Mouse (Mus musculus): Measurements from ENCODE around the gene Fnip2.
"Not testable (repeated sequence)": the region's sequence is repeated elsewhere in the genome, so short reads cannot be mapped to it uniquely, and the experiment has no call there.

Gene Fnip2

DNA sequence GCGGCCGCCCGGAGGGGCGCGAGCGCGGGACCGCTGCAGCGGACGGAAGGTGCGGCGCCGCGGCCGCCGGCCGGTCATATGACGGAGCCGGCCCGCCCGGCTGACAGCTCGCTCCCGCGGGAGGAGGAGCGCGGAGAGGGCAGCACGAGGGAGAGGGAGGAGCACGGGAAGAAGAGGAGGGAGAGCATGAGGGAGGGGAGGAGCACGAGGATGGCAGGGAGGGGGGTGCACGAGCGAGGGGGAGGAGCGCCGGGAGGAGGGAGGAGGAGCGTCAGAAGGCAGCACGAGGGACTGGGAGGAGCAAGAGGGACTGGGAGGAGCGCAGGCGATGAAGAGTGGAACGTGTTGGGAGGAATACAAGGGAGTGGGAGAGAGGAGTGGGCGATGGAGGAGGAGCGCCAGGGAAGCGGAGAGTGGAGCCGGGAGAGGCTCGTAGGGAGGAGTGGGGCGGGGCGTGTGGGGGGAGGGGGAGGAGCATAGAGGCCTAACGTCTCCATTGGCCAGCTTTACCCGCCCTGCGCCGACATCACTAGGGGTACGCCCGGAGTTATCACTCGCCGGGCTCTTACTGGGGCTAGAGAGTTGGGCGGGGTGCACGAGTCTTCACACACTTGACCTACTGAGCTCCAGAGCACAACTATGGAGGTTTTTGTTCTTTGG lies at the start of gene Fnip2:
Gene Fnip2 (minus strand): TSS at position 94 of the 660 bp plus-strand sequence.
- DNase-seq = peak; percentile 89 to 94

DNA sequence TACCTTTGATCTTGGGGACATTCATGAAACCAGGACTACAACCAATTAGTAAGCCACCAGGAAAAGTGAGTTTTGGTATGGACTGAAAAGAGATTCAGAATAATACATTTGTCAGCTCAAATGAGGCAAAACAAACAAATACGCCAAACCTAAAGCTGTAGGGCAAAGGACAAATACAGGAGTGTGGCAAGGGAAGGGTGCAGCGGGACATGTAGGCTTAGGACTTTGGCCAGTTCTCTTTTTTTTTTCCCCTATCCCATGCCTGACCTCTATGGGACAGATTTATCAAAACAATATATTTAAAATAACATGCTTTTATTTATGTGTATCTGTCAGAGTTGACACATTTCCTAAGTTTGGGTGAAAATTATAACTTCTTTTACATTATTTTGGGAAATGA lies 42.3 kb upstream of the Fnip2 start:
- DNase-seq = no peak

DNA sequence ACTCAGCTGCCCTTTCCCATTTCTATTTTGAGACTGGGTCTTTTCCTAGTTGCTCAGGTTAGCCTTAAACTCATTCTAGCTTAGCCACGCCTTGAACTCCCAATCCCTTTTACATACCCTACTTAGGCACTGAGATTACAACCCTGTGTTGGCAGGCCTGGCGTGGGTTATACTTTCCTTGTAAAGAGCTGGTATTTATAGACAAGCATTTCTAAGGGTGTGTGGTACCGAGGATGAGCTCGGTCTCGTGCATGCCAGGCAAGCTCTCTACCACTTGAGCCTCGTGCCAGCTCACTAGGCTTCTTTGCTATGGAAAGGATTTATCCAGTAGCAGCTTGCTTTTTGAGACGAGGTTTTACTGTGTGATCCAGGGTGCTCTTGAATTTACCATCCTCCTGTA lies 27.9 kb upstream of the Fnip2 start:
- DNase-seq = no peak

DNA sequence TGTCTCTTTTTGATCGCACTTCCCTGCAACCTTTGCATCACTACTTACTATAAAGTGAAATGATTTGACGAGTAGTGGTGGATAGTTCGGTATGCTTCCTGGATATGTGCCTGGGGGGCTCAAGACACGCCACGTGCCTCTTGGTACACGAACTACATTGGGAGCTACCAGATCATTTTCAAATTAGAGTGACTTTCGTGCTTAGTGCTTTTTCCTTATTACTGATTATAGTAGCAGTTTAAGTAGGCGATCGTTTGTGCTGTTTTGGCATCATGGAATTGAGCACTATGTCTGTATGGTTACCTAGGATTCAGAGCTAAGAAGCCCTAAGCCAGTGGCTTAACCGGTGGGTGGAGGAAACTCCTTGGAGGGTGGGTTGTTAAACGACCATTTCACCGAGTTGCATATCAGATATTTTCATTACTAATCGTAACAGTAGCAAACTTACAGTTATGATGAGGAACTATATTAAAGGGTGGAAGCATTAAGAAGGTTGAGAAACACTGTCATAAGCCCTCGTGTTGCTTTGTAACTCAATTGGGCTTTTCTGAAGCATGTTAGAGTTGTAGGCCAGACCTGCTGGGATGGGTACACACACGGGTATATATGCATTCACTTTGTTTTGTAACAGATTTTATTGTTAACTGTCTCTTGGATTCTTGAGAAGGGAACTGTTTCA lies 24.3 kb upstream of the Fnip2 start:
- no peak for DNase-seq

DNA sequence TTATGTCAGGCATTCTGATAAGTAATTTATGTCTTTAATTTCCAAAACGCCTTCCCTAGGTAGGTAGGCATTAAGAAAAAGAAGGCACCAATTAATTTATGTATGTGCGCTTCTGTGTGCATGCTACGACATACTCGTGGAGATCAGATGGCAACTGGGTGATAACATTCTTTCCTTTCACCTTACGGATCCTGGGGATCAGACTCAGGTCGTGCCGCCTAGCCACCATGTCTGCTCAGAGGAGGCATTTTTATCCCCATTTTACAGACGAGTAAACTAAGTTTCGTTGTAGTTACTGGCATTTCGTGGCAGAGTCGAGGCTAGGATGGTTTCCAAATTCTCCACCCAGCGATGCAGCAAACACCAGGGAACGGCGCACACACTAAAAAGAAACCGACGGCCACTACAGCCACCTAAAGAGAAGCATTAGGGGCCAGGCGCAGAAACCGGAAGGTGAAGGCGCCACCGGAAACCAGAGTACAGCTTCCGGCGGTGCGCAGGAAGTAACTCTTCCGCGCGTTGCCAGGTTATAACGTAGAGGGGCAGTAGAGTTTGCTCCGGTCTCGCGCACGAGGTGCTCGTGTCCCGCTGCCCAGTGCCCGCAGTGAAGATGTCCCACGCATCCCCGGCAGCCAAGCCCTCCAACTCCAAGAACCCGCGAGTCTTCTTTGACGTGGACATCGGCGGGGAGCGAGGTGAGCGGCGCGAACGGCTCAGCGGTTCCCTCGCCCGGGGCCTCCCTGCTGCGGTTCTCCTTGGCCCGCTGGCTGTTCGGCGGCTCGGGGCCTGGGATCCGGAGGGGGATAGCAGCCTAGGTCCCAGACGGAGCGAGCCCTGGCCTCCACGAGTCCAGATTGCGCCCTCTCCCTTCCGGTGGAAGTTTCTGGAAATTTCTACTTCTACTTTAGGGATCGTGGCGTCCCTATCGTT lies 23.5 kb upstream of the Fnip2 start, which contains the start of gene Ppid:
Gene Ppid (plus strand): TSS at position 480 of the 930 bp plus-strand sequence.
- DNase-seq = peak; percentile 70 to 76

DNA sequence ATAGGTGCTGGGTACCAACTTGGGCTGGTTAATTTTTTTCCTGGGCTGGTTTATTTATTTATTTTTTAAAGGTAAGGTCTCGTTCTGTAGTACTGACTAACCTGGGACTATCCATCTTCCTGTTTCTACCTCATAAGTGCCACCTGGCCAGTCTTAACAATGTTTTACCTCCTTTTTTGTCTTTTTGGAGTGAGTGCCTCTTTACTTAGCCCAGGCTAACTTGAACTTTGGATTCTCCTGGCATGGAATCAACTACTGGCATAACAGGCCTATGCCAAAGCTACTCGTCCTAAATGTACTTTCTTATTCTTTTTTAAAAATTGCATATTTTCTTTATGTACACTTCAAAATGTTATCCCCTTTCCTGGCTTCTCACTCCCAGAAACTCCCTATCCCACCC lies 22.1 kb upstream of the Fnip2 start:
- peak; percentile 37 to 71 for DNase-seq

DNA sequence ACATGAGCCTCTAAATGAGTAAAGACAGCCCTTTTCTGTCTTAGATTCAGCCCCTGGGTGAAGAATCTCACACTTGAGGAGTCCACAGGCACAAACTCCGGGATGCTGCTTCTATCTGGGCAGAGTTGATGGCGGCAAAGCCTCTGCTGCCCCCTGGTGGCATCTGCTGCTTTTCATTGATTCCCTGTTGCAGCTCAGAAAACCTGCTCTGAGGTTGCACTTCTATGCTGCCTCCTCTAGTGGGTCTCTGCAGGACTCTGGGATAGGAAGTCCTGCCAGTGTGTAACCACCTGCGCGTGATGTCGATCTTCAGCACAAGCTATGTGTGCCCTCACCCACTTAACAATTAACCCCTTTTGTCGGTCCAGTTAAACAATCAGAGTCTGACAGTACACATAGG lies 19.2 kb upstream of the Fnip2 start:
- DNase-seq = peak; percentile 89 to 96

DNA sequence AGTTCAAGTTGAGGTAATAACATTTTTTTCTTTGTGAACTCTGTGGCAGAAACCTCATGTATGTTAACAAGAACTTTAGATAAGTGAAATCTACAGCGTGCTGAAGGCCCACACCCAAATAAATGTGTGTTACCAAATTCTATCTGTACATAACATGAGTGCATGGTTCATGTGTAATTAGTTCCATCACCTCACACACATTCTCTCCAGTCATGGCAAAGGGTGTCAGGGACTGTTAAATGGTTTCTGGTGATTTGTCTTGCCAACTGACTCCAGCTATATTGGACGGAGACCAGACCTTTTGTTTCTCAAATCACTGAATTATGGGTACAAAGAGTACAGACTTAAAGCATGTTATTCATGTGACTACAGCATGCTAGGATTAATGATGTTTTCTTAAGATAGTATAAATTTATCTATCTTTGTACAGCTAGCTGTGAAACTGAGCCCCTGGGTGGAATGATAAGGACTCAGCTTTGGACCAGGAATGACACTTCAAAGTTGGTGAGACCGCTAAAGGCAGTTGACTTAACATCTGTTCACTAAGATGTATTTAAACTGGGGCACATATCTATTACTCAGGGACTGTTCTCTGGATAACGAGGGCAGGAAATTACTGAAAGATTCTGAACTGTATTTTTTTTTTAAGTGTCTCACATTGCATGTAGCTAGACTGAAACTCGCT lies 12.4 kb upstream of the Fnip2 start:
- DNase-seq = no peak

DNA sequence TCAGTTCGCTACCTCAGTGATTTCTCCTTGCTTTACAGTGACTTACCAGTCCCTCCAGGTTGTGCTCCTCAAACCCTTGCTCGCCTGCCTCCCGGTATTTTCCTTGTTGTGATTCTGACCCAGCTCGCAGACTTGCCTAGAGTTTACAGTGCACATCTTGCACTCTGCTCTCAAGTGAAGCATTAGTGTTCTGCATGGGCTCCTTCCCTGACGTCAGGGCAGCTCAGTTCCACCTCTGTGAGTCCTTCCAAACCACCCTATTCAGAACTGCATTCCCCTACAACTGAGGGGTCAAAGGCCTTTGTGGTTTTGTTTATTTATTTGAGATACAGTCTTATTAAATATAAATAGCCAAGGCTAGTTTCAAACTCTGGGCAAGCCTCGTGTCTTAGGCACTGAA lies 10.6 kb upstream of the Fnip2 start:
- DNase-seq = peak in 1 of 2 experiments; percentile 43

DNA sequence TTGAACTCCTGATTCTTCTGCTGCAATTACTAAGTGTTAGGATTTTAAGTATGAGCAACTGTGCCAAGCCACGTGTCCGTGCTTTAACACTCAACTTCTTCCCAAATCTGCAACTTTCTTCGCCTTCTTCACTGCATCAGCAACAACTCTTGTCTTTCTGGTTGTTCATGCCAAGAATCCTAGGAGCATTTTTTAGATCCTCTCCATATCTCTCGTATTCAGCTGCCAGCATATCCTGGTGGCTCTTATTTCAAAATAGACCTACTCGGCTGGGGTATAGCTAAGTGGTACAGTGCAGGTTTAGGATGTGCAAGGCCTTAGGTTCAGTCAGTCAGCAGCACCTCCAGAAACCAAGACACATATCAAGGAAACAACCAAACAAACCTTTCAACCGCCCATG lies 10.0 kb upstream of the Fnip2 start:
- no peak for DNase-seq

DNA sequence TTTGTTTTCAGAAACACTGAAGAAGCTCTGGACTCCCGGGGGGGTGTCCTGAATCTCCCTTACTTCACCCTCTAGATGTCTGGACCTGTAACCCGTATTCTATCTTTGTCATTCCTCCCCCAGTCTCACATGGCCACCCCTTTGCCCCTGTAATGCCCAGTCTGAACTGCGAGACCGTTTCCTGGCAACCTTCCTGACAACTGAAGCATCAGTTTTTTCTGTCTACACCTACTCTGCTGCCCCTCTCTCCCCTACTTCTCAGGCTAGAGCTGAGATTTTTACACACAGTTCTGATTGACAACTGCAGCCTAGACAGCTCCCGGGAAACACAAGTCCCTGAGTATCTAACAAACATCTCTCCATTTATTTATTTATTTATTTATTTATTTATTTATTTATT lies 9.3 kb upstream of the Fnip2 start:
- DNase-seq = no peak

DNA sequence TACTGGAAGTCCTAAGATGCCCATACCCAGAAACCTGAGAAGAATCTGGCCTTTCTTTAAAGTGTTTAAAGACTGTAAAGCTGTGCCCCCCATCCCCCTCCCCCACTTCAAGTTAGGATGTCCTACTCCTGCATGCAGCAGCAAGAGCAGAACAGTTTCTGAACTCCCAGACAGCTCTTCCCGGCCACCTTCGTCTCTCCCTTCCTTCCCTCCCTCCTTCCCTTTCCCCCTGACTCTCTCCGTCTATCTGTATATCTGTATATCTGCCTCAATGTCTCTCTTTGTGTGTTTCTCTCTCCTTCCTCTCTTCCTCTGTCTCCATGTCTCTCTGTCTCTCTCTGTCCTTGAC lies 8.8 kb upstream of the Fnip2 start:
- DNase-seq = no peak

DNA sequence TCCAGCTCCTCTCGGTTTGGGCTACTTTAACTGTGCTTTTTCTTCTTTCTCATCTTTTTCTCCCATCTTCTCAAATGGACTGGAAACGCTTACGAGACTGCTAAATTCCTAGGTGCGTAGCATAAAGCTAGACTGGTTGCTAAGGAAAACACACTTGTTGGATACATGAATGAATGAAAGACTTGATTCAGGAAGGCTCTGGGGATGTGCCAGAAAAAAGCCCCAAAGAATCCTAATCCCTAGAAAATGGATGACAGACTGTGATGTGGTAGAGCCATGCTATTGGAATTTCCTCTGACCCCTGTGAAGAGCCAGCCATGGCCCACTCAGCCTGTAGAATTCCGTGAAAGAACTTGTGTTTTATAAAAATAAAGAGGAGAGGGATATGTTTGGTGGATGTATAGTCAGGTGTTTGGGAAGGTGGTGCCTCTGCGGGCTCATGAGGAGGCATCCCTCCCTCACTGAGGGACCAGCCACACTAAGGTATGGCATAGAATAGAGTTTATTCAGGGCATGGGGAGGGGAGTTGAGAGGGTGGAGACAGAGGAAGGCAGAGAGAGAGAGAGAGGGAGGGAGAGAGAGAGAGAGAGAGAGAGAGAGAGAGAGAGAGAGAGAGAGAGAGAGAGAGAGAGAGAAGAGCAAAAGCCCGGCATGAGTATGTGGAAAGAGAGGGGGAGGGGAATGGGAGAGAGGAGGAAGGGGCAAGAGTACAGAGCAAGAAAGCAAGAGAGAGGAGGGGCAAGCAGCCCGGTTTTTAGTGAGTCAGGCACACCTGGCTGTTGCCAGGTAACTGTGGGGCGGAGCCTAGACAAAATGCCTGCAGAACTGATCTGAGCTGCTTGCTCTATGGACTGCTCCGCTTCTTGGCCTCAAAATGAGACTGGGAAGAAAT lies 8.2 kb upstream of the Fnip2 start:
- peak; percentile 57 to 65 for DNase-seq

DNA sequence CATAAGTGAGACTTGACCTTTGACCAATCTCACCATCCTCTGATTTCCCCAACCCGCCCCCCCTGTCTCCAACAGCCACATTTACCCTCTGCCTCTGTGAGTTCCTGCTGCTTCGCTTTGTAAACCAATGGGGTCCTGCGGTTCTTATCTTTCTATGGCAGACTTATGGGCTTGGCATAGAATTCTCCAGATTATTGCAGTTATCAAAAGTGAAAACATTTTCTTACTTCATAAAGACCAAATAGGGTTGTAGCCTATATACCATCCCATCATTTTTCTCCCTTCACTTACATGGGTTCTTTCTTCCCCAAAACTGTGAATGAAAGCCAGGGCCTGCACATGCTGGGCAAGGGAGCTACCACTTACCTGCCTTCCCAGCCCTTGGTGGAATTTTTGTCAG lies 6.7 kb upstream of the Fnip2 start:
- DNase-seq = no peak

DNA sequence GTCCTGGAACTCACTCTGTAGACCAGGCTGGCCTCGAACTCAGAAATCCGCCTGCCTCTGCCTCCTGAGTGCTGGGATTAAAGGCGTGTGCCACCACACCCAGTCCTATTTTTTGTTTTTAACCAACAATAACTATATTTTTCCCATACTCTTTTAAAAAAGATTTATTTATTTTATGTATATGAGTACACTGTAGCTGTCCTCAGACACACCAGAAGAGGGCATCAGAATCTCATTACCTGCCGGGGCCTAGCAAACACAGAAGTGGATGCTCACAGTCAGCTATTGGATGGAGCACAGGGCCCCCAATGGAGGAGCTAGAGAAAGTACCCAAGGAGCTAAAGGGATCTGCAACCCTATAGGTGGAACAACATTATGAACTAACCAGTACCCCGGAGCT lies 5.8 kb upstream of the Fnip2 start:
- DNase-seq = not testable (repeated sequence)

DNA sequence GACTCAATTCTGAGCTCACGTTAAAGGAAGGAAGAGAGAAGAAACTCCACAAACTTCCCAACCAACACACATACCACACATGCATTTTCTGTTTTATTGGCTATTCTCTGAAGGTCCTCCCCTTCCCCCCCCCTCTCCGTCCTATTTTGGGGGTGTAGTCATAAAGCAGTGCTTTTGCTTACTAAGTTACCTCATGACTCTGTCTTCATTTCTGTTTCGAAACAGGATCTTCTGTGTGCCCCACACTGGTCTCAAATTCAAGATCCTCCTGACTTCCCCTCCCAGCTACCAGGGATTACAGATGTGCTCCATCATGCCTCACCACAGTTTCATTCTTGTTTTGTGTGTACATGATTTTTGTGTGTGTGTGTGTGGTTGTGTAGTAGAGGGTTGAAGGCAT lies 4.8 kb upstream of the Fnip2 start:
- DNase-seq = no peak

DNA sequence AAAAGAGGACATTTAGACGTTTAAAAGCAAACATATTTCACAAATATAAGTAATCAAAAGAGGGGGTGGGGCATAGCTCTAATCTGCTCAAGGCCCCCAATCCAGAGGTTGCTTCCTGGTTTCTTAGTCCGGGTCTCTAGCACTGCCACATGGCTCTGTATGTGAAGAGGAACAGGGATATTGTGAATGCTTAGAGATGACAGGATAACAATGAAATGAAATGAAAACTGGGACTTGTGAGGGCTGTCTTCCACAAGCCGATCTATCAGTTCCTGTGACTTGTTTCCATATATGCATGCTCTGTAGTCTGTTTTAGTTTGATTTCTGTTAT lies 1.7 kb upstream of the Fnip2 start:
- no peak for DNase-seq

DNA sequence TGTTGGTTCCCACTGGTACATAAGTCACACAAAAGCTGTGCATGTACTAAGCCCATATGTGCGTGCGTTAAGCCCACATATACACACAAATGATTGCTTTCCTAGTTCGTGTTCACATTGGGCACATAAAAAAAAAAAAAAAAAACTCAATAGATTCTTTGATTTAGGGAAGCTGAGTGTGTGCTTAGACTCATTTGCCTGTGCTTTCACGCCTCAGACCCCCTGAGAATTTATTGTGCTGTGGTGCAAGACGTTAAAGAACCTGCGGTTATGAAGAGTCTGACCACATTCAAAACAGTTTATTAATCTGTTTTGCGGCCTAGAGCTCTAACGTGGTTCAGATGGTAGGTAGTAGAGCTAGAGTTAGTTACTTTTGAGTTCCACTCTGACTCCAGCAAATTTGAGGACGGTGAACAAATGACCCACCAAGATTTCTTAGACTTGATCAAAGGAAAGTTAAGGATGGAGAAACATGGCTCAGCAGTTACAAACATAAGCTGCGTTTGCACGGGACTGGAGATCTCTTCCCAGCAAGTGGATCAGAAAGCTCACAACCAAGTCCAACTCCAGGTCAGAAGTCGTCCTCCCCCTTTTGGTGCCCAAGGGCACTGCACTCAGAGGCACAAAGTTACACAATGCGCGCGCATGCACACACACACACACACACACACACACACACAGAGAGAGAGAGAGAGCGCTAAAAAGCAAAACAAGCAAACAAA lies 1.2 kb upstream of the Fnip2 start:
- no peak for DNase-seq

DNA sequence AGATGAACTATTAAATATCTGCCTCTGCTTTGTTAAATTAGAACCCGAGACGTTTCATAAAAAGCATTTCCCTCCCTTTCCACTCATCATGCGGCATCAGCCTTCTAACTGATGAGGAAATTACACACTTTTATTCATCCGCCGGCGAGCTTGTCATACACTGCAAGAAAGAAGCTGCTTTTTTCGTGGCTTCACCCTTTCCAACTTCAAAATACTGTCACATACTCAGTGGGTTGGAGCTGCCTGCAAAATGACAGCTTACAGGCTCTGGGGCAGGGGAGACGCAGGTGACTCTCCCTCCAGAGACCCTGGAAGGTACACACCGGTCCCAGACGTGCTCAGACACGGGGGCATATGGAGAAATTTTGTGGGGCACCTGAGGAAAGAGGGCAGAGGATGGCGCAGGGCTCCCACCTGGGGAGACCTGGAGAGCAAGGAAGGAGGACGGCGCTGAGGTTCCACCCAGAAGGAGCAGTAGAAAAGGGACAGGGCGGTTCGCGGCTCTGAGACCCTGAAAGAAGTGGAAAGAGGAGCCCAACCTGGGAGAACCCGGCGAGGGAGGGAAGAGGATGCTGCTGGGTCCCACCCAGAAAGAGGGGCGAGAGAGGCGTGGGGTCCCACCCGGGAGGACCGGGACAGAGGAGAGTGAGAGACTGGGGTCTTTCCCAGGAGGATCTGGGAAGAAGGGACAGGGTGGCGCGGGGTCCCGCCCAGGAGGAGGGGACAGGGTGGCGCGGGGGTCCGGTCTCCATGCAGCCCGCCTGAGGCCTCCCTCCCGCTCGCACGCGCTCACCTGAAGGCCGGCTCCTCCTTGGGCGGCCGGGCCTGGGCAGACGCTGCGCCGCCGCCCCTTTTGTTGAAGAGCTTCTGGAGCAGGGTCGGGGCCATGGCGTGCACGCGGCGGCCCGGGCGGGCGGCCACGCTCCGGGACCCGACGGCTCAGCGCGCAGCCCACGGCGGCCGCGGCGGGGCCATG lies 592 bp downstream of the Fnip2 start:
- DNase-seq = no peak
